Mouse (Mus musculus): Measurements from ENCODE around the gene Gata3. TPM values are rescaled to one million over a fixed set of nuclear protein-coding genes. Genes with fewer than 3 reads are reported as not detected.

The Gata3 gene
- polyA plus RNA-seq, 1 experiment = 1.3 TPM

- Histone ChIP-seq H3K4me3 (replicated peaks; ENCODE audit: insufficient read depth, low read depth, low read length) (no peak overlapping the region), H3K4me1 (ENCODE audit: control insufficient read depth, insufficient read depth, low read length) (no peaks in the 10 kb centered on the region; the same call in 1 of the 2 replicates), H3K27me3 (ENCODE audit: control insufficient read depth, insufficient read depth, low read length) (peaks cover 34% of the 10 kb centered on the region), H3K27ac (ENCODE audit: insufficient read depth, low read length) (no peak overlapping the region)
- WGBS = 8% methylated on average over 15 of the region's 15 CpGs
- no peak for DNase-seq
- no peak for TF ChIP-seq POLR2A (IDR thresholded peaks at IDR 0.05; ENCODE audit: borderline replicate concordance, insufficient read depth, low read length)
- TF ChIP-seq CTCF (IDR thresholded peaks at IDR 0.05; ENCODE audit: borderline replicate concordance, insufficient read depth, low read depth, low read length) = no peak
Measured at GRCm38 (mm10) chr2:9884533-9885216, 5.2 kb downstream of the Gata3 start.

- Histone ChIP-seq H3K4me1 (ENCODE audit: control insufficient read depth, insufficient read depth, low read length) (no peaks in the 10 kb centered on the region; the same call in 1 of the 2 replicates), H3K27ac (ENCODE audit: insufficient read depth, low read length) (no peak overlapping the region), H3K4me3 (replicated peaks; ENCODE audit: insufficient read depth, low read depth, low read length) (no peak overlapping the region), H3K27me3 (ENCODE audit: control insufficient read depth, insufficient read depth, low read length) (peaks cover 40% of the 10 kb centered on the region)
- TF ChIP-seq CTCF (IDR thresholded peaks at IDR 0.05; ENCODE audit: borderline replicate concordance, insufficient read depth, low read depth, low read length) (no peak), POLR2A (IDR thresholded peaks at IDR 0.05; ENCODE audit: borderline replicate concordance, insufficient read depth, low read length) (no peak)
- no peak for DNase-seq
- 4% methylated on average over 27 of the region's 27 CpGs for WGBS
Measured at GRCm38 (mm10) chr2:9883803-9884532, 5.9 kb downstream of the Gata3 start.

- no peak overlapping the region for H3K4me3 ChIP-seq (replicated peaks; ENCODE audit: insufficient read depth, low read depth, low read length)
- H3K4me1 ChIP-seq (ENCODE audit: control insufficient read depth, insufficient read depth, low read length) = no peaks in the 10 kb centered on the region; the same call in 1 of the 2 replicates
- H3K27me3 ChIP-seq (ENCODE audit: control insufficient read depth, insufficient read depth, low read length) = peaks cover 40% of the 10 kb centered on the region
- WGBS = 3% methylated on average over 43 of the region's 43 CpGs
- no peak overlapping the region for H3K27ac ChIP-seq (ENCODE audit: insufficient read depth, low read length)
- no peak for TF ChIP-seq CTCF (IDR thresholded peaks at IDR 0.05; ENCODE audit: borderline replicate concordance, insufficient read depth, low read depth, low read length)
- TF ChIP-seq POLR2A (IDR thresholded peaks at IDR 0.05; ENCODE audit: borderline replicate concordance, insufficient read depth, low read length) = no peak
- peak in 1 of 2 experiments; percentile 49 for DNase-seq
Measured at GRCm38 (mm10) chr2:9882926-9883802, 6.7 kb downstream of the Gata3 start.

- no peak for TF ChIP-seq CTCF (IDR thresholded peaks at IDR 0.05; ENCODE audit: borderline replicate concordance, insufficient read depth, low read depth, low read length)
- TF ChIP-seq POLR2A (IDR thresholded peaks at IDR 0.05; ENCODE audit: borderline replicate concordance, insufficient read depth, low read length) = no peak
- Histone ChIP-seq H3K4me1 (ENCODE audit: control insufficient read depth, insufficient read depth, low read length) (no peaks in the 10 kb centered on the region; the same call in 1 of the 2 replicates), H3K27me3 (ENCODE audit: control insufficient read depth, insufficient read depth, low read length) (peaks cover 40% of the 10 kb centered on the region), H3K4me3 (replicated peaks; ENCODE audit: insufficient read depth, low read depth, low read length) (no peak overlapping the region), H3K27ac (ENCODE audit: insufficient read depth, low read length) (no peak overlapping the region)
- WGBS = 2% methylated on average over 39 of the region's 39 CpGs
- DNase-seq = peak in 1 of 2 experiments; percentile 35
Measured at GRCm38 (mm10) chr2:9882371-9882925, 7.4 kb downstream of the Gata3 start.

- no peak overlapping the region for H3K4me3 ChIP-seq (replicated peaks; ENCODE audit: insufficient read depth, low read depth, low read length)
- no peak for TF ChIP-seq CTCF (IDR thresholded peaks at IDR 0.05; ENCODE audit: borderline replicate concordance, insufficient read depth, low read depth, low read length)
- H3K4me1 ChIP-seq (ENCODE audit: control insufficient read depth, insufficient read depth, low read length) = no peaks in the 10 kb centered on the region; the same call in 1 of the 2 replicates
- no peak overlapping the region for H3K27ac ChIP-seq (ENCODE audit: insufficient read depth, low read length)
- no peak for DNase-seq
- H3K27me3 ChIP-seq (ENCODE audit: control insufficient read depth, insufficient read depth, low read length) = peaks cover 40% of the 10 kb centered on the region
- WGBS = 7% methylated on average over 13 of the region's 13 CpGs
Measured at GRCm38 (mm10) chr2:9881611-9882023, 8.2 kb downstream of the Gata3 start.

GRCm38 (mm10) chr2:9881051-9881591 is 8.7 kb downstream of the Gata3 start, which contains the start of gene 4930412O13Rik:
Gene 4930412O13Rik (plus strand): TSS chr2:9881252.
- no peak within 1 kb of the TSS for H3K27ac ChIP-seq (ENCODE audit: insufficient read depth, low read length)
- no peak for TF ChIP-seq POLR2A (IDR thresholded peaks at IDR 0.05; ENCODE audit: borderline replicate concordance, insufficient read depth, low read length)
- TF ChIP-seq CTCF (IDR thresholded peaks at IDR 0.05; ENCODE audit: borderline replicate concordance, insufficient read depth, low read depth, low read length) = no peak
- no peak within 1 kb of the TSS for H3K4me3 ChIP-seq (replicated peaks; ENCODE audit: insufficient read depth, low read depth, low read length)
- H3K4me1 ChIP-seq (ENCODE audit: control insufficient read depth, insufficient read depth, low read length) = no peaks in the 10 kb centered on the region; the same call in 1 of the 2 replicates
- H3K27me3 ChIP-seq (ENCODE audit: control insufficient read depth, insufficient read depth, low read length) = peaks cover 40% of the 10 kb centered on the region
- 3% methylated on average over 34 of the region's 35 CpGs for WGBS
- DNase-seq = no peak

- Histone ChIP-seq H3K27me3 (ENCODE audit: control insufficient read depth, insufficient read depth, low read length) (peaks cover 38% of the 10 kb centered on the region), H3K4me1 (ENCODE audit: control insufficient read depth, insufficient read depth, low read length) (no peaks in the 10 kb centered on the region; the same call in 1 of the 2 replicates), H3K27ac (ENCODE audit: insufficient read depth, low read length) (no peak overlapping the region), H3K4me3 (replicated peaks; ENCODE audit: insufficient read depth, low read depth, low read length) (no peak overlapping the region)
- TF ChIP-seq POLR2A (IDR thresholded peaks at IDR 0.05; ENCODE audit: borderline replicate concordance, insufficient read depth, low read length) = no peak
- no peak for TF ChIP-seq CTCF (IDR thresholded peaks at IDR 0.05; ENCODE audit: borderline replicate concordance, insufficient read depth, low read depth, low read length)
- 11% methylated on average over 11 of the region's 11 CpGs for WGBS
- no peak for DNase-seq
Measured at GRCm38 (mm10) chr2:9880271-9880670, 9.6 kb downstream of the Gata3 start.

Data from cerebellum, adult 2 months (tissue).